Mouse (Mus musculus) layer of hippocampus, postnatal 36 days (tissue): ENCODE data around the gene Bad. TPM values are rescaled to one million over a fixed set of nuclear protein-coding genes. Genes with fewer than 3 reads are reported as not detected.
"Not testable (repeated sequence)": the region's sequence is repeated elsewhere in the genome, so short reads cannot be mapped to it uniquely, and the experiment has no call there.

Experiments used
- DNase-seq, 2 experiments: peaks; one replicate each; pipeline ENCODE4 v3.0.0; 2022
- microRNA-seq, 2 experiments: library from miRNA; unstranded; fragments of <30 nt; microRNA quantifications; one replicate each; pipeline ENCODE4 v1.2.0; 2021
- total RNA-seq, 2 experiments: library from RNA; stranded (reverse); gene quantifications; 2 replicates each; pipeline ENCODE4 v1.2.3; 2021

The Bad gene
- total RNA-seq, 2 experiments from 2014 or later = 36.4 to 40.3 TPM

- DNase-seq = peak; percentile 62 to 65
Measured at GRCm38 (mm10) chr19:6987061-6987903, 45.6 kb downstream of the Bad start, which contains the start of gene Vegfb. Vegfb (minus strand) TSS chr19:6987651.

GRCm38 (mm10) chr19:6987904-6988285 lies 46.2 kb downstream of the Bad start:
- no peak for DNase-seq

GRCm38 (mm10) chr19:6989251-6989650 lies 47.6 kb downstream of the Bad start:
- no peak for DNase-seq

DNA sequence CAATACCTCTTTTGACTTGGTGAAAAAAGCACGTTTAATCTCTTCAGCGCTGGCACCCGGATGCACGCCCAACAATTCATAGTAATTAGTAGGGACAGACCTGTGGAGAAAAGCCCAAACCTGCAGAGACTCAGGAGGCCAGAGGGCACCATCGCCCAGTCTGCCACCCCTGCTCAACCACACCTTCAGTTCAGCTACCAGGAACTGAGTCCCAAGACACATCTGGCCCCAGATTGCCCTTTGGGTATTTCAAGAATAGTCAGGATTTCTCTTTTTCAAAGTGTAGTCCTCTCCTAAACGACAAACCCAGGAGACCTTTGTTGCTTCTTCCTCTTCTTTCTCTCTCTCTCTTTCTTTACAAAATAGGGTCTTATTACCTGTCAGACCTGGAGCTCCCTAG lies 49.1 kb downstream of the Bad start:
- DNase-seq = no peak

- DNase-seq = not testable (repeated sequence)
Measured at GRCm38 (mm10) chr19:6991166-6991565, 49.5 kb downstream of the Bad start.

DNA sequence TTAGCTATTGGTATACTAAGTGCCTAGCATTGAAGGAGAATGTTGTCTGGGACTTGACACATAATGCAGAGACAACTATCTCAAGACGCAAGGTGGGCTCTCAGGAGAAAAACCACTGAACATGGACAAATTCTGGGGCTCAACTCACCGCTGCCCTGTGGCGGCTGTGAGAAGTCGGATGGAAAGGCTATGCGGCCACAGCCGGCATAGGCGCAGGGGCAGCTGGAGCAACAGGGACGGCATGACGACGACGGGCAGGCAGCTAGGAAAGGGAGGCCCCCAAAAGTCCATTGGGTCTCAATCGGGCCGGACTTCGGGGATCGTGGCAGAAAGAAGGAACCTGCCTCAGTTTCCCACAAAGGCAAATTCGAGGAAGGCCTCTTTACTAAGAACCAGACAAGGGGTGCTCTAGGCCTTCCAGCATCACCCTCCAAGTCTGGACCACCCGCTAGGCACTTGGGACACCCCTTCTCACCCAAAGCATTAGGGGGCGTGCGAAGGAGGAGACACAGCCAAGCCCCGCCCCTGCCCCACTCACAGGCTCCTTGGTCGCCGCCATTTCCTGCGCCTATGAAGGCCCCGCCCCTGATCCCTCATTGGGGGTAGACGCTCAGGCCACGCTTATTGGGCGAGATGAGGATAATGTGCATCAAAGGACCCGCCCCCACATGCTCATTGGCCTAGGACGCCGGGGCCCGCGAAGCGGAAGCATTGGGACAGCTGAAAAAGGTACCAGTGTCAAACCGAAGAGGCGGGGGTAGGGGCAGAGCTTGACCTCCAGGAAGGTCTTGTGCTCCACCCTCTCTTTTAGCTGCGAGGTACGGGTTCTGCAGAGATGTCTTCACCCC lies 50.6 kb downstream of the Bad start, which contains the start of gene Dnajc4:
TSS of gene Dnajc4 (minus strand) at position 562 of the 848 bp plus-strand sequence.
- peak; percentile 93 for DNase-seq

DNA sequence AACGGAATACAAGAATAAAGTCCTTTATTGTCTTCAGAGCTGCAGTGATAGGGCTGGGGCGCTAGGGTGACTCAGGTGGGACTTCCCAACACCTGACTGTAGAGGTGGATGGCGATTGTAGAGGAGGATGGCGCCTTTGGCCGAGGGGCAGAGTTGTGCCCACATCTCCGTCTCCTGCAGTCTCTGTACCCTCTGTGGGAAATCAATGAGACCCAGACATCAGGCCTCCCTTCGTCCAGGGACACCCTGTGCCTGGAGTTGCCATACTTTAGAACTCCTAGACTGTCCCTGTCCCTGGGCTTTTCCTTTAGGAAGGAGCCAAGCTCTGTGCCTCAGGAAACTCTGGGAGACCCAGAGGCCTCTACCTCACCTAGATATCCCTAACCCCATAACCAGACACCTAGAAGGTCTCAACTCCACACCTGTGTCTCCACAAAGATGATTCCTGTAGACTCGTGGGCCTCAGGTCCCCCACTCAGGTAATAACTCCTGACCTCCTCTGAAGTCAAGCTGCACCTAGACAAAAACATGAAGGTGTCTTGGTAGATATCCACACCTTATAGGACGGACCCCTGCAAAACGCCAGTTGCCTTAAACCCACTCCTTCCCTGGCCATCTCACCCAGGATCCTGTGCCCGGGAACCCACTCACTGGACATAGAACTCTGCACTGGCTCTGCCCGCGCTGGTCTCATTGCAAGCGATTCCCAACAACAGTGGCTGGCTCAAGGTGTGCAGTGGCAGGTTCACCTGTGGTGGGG lies 51.5 kb downstream of the Bad start:
- no peak for DNase-seq

DNA sequence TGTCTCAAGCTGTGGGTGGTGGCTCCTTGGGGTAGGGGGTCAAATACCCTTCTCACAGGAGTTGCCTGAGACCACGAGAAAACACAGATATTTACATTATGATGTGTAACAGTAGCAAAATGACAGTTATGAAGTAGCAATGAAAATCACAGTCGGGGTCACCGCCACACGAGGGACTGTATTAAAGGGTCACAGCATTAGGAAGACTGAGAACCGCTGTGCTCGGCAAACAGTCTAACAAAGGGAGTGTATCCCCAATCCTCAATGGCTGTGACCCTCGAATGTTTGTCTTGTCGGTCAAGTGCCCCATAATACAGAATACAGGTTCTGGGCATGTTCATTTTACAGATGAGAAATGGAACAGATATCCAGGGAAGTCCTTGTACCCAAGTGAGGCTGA lies 52.3 kb downstream of the Bad start:
- no peak for DNase-seq

DNA sequence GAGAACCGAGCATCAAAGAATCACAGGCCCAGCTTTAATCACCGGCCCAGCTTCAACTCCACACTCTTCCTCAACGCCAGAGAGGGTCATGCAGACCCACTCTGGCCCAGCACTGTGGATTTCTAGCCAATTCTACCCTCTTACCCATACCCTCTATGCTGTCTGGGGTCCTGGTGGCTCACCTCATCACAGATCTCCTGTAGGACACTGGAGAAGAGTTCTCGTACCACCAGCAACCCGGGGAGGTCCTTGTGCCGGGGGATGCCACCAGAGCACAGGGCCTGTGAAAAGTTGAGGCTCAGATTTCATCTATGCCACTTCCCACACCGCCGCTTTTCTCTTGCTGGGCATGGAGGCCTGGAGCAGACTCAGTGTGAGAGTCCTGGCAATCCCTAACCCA lies 52.8 kb downstream of the Bad start:
- no peak for DNase-seq

DNA sequence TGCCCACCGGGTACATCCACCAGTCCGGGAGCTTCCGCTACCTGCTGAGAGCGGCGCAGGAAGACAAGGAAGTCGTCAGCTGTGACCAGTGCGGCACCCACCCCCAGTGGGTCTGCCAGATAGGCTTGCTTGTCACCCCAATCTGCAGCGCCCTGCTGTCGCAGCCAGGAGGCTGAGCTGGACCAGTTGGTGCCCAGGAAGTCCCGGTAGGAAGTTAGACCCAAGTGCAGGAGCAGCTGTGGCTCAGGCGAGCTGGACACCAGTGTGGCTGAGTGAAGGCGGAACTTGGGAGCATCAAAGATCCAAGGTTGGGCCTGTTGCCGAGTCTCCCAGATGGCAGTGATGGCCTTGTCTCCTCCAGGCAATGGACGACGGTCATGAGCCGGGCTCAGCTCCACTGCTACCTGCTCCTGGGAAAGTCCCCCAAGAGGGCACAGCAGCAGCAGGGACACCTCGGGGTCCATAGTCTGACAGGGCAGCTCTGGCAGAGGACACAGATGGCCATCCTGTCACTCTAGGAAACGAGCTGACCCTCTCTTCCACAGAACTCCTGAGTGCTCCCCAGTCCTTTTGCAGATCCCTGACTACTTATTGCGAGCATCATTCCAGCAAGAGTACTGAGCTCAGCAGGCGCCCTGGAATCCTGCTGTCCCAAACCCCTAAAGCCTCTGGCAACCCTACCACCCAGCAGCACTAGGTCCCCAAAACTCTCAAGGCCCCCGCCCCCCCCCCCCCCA lies 53.8 kb downstream of the Bad start:
- no peak for DNase-seq

DNA sequence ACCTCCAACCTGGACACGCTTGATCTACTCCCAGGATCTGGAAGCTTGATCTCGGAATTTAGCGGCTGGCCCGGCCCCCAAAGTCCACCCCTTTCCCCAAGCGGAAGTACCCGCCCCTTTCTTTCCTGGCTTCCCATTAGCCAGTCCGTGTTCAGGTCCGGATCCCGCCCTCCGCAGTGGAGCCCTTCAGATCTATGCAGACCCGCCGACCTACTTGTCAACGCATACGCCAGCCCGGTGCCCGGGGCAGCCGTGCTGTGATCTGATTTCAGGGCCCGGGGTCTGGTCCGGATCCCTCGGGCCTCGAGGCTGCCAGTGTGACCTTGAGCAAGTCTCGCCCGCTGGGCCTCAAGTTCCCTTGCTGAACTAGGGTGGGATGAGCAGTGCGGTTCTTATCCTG lies 54.3 kb downstream of the Bad start, which contains the start of the genes Nudt22 and Trpt1:
TSS of gene Nudt22 (minus strand) at position 112 of the 400 bp plus-strand sequence.
TSS of gene Trpt1 (plus strand) at position 126 of the 400 bp plus-strand sequence.
- DNase-seq = peak; percentile 82 to 83

- DNase-seq = no peak
Measured at GRCm38 (mm10) chr19:6997721-6998290, 56.1 kb downstream of the Bad start.

GRCm38 (mm10) chr19:6999360-7000063 lies 57.9 kb downstream of the Bad start:
- no peak for DNase-seq

Small RNA genes within 50 kb of the gene (microRNA-seq; reads per million reads assigned to microRNA genes)
- gene Mir6990 = 5.1 to 7.5 reads per million in 2 experiments

Other genes with a start within 250 kb of the Bad start
- 10 to 100 TPM; 34.6 to 36.0 TPM for gene Rps6ka4, start 101.2 kb upstream of the Bad start, total RNA-seq
- 1 to 10 TPM; 10.0 TPM for gene Ccdc88b, start 83.7 kb upstream of the Bad start, total RNA-seq
- gene Trmt112, start 32.2 kb upstream of the Bad start, total RNA-seq = 10 to 100 TPM; 46.5 to 48.1 TPM
- 100 to 1,000 TPM; 368 to 411 TPM for gene Prdx5, start 31.8 kb upstream of the Bad start, total RNA-seq
- 10 to 100 TPM; 57.0 to 59.8 TPM for gene Esrra, start 20.0 kb upstream of the Bad start, total RNA-seq
- 10 to 100 TPM; 12.2 to 13.7 TPM for gene Catsperz, start 16.5 kb upstream of the Bad start, total RNA-seq
- 10 to 100 TPM; 19.8 to 21.7 TPM for gene Kcnk4, start 7.3 kb upstream of the Bad start, total RNA-seq
- gene Gpr137, start 619 bp downstream of the Bad start, total RNA-seq = 100 to 1,000 TPM in 1 of 2 experiments, 10 to 100 TPM in 1; 96.0 to 104 TPM
- gene Ppp1r14b, start 33.1 kb downstream of the Bad start, total RNA-seq = 10 to 100 TPM; 63.1 to 69.8 TPM
- 10 to 100 TPM; 13.8 to 14.2 TPM for gene Plcb3, start 34.6 kb downstream of the Bad start, total RNA-seq
- 100 to 1,000 TPM in 1 of 2 experiments, 10 to 100 TPM in 1; 86.0 to 101 TPM for gene Fkbp2, start 38.6 kb downstream of the Bad start, total RNA-seq
- gene Vegfb, start 45.8 kb downstream of the Bad start, total RNA-seq = 10 to 100 TPM; 81.5 to 82.6 TPM
- gene Dnajc4, start 50.7 kb downstream of the Bad start, total RNA-seq = 10 to 100 TPM; 21.9 to 22.9 TPM
- gene Nudt22, start 54.3 kb downstream of the Bad start, total RNA-seq = 10 to 100 TPM; 13.8 to 14.3 TPM
- gene Trpt1, start 54.3 kb downstream of the Bad start, total RNA-seq = 10 to 100 TPM; 13.1 to 17.8 TPM
- 1 to 10 TPM; 3.9 to 5.0 TPM for gene Fermt3, start 77.6 kb downstream of the Bad start, total RNA-seq
- 100 to 1,000 TPM; 216 to 229 TPM for gene Stip1, start 98.1 kb downstream of the Bad start, total RNA-seq
- 10 to 100 TPM; 20.4 to 22.2 TPM for gene Macrod1, start 114.9 kb downstream of the Bad start, total RNA-seq
- gene Flrt1, start 163.9 kb downstream of the Bad start, total RNA-seq = 10 to 100 TPM; 18.4 to 18.6 TPM